Mouse (Mus musculus): ENCODE measurements around the gene Tpm4. TPM values are rescaled to one million over a fixed set of nuclear protein-coding genes. Genes with fewer than 3 reads are reported as not detected.
A peak's percentile ranks its signal among the peaks of the same experiment; 100 is the strongest.

The Tpm4 gene
- polyA plus RNA-seq, 1 experiment from 2014 or later, result 351 TPM

- Histone ChIP-seq H3K27ac (ENCODE audit: low read length) (no peak overlapping the region), H3K4me2 (ENCODE audit: low read depth, low read length) (peak overlapping the region; percentile 95), H3K4me1 (ENCODE audit: control insufficient read depth, insufficient read depth, low read length) (peaks cover 22% of the 10 kb centered on the region), H3K36me3 (ENCODE audit: control insufficient read depth, insufficient read depth) (peaks cover 9% of the 10 kb centered on the region; the same call in 1 of the 2 replicates), H3K4me3 (ENCODE audit: low read length) (no peak overlapping the region; the same call in 1 of the 2 replicates), H3K9me3 (replicated peaks; ENCODE audit: control insufficient read depth, low read length) (no peaks in the 10 kb centered on the region), H3K9ac (ENCODE audit: low read length) (no peak overlapping the region), H3K27me3 (ENCODE audit: control insufficient read depth, insufficient read depth, low read length) (no peaks in the 10 kb centered on the region)
- ATAC-seq (replicated peaks; ENCODE audit: extremely low read depth, insufficient read depth, low FRiP score), result no peak
Measured at GRCm38 (mm10) chr8:72162821-72163220, 28.0 kb downstream of the Tpm4 start.

- WGBS, result 82% methylated on average over 3 of the region's 3 CpGs
- Histone ChIP-seq H3K36me3 (ENCODE audit: control insufficient read depth, insufficient read depth) (peaks cover 59% of the 10 kb centered on the region), H3K9me3 (replicated peaks; ENCODE audit: control insufficient read depth, low read length) (no peaks in the 10 kb centered on the region), H3K27me3 (ENCODE audit: control insufficient read depth, insufficient read depth, low read length) (no peaks in the 10 kb centered on the region), H3K9ac (ENCODE audit: low read length) (no peak overlapping the region), H3K4me2 (ENCODE audit: low read depth, low read length) (no peak overlapping the region), H3K27ac (ENCODE audit: low read length) (no peak overlapping the region), H3K4me3 (ENCODE audit: low read length) (no peak overlapping the region), H3K4me1 (ENCODE audit: control insufficient read depth, insufficient read depth, low read length) (no peaks in the 10 kb centered on the region)
- ATAC-seq (replicated peaks; ENCODE audit: extremely low read depth, insufficient read depth, low FRiP score), result no peak
Measured at GRCm38 (mm10) chr8:72169098-72169668, 34.4 kb downstream of the Tpm4 start.

- WGBS, result 67% methylated on average over 3 of the region's 3 CpGs
Measured at GRCm38 (mm10) chr8:72169681-72170249, 35.0 kb downstream of the Tpm4 start.

GRCm38 (mm10) chr8:72177346-72177925 is 42.7 kb downstream of the Tpm4 start:
- no peaks in the 10 kb centered on the region for H3K9me3 ChIP-seq (replicated peaks; ENCODE audit: control insufficient read depth, low read length)
- no peak overlapping the region for H3K4me2 ChIP-seq (ENCODE audit: low read depth, low read length)
- no peaks in the 10 kb centered on the region for H3K27me3 ChIP-seq (ENCODE audit: control insufficient read depth, insufficient read depth, low read length)
- H3K36me3 ChIP-seq (ENCODE audit: control insufficient read depth, insufficient read depth), result peaks cover 58% of the 10 kb centered on the region
- H3K4me1 ChIP-seq (ENCODE audit: control insufficient read depth, insufficient read depth, low read length), result no peaks in the 10 kb centered on the region
- ATAC-seq (replicated peaks; ENCODE audit: extremely low read depth, insufficient read depth, low FRiP score), result 0 out of 2 replicates have a peak, but pooled peaks have one; percentile 32
- 60% methylated on average over 5 of the region's 5 CpGs for WGBS
- no peak overlapping the region for H3K4me3 ChIP-seq (ENCODE audit: low read length)
- H3K9ac ChIP-seq (ENCODE audit: low read length), result no peak overlapping the region
- no peak overlapping the region for H3K27ac ChIP-seq (ENCODE audit: low read length)

More at GRCm38 (mm10) chr8:72169681-72170249, 35.0 kb downstream of the Tpm4 start:
- Histone ChIP-seq H3K27me3 (ENCODE audit: control insufficient read depth, insufficient read depth, low read length) (no peaks in the 10 kb centered on the region), H3K4me3 (ENCODE audit: low read length) (no peak overlapping the region), H3K4me2 (ENCODE audit: low read depth, low read length) (no peak overlapping the region), H3K9ac (ENCODE audit: low read length) (no peak overlapping the region), H3K9me3 (replicated peaks; ENCODE audit: control insufficient read depth, low read length) (no peaks in the 10 kb centered on the region), H3K36me3 (ENCODE audit: control insufficient read depth, insufficient read depth) (peaks cover 59% of the 10 kb centered on the region), H3K4me1 (ENCODE audit: control insufficient read depth, insufficient read depth, low read length) (no peaks in the 10 kb centered on the region), H3K27ac (ENCODE audit: low read length) (no peak overlapping the region)
- ATAC-seq (replicated peaks; ENCODE audit: extremely low read depth, insufficient read depth, low FRiP score), result no peak

- ATAC-seq (replicated peaks; ENCODE audit: extremely low read depth, insufficient read depth, low FRiP score), result no peak
- H3K27me3 ChIP-seq (ENCODE audit: control insufficient read depth, insufficient read depth, low read length), result no peaks in the 10 kb centered on the region
- no peaks in the 10 kb centered on the region for H3K9me3 ChIP-seq (replicated peaks; ENCODE audit: control insufficient read depth, low read length)
- WGBS, result 80% methylated on average over 2 of the region's 2 CpGs
- no peaks in the 10 kb centered on the region for H3K4me1 ChIP-seq (ENCODE audit: control insufficient read depth, insufficient read depth, low read length)
- no peak overlapping the region for H3K4me3 ChIP-seq (ENCODE audit: low read length)
- H3K27ac ChIP-seq (ENCODE audit: low read length), result no peak overlapping the region
- peaks cover 12% of the 10 kb centered on the region for H3K36me3 ChIP-seq (ENCODE audit: control insufficient read depth, insufficient read depth)
- no peak overlapping the region for H3K4me2 ChIP-seq (ENCODE audit: low read depth, low read length)
- H3K9ac ChIP-seq (ENCODE audit: low read length), result no peak overlapping the region
Measured at GRCm38 (mm10) chr8:72183554-72184202, 48.9 kb downstream of the Tpm4 start.

- ATAC-seq (replicated peaks; ENCODE audit: extremely low read depth, insufficient read depth, low FRiP score), result no peak
- Histone ChIP-seq H3K9ac (ENCODE audit: low read length) (no peak overlapping the region), H3K4me1 (ENCODE audit: control insufficient read depth, insufficient read depth, low read length) (no peaks in the 10 kb centered on the region), H3K36me3 (ENCODE audit: control insufficient read depth, insufficient read depth) (no peaks in the 10 kb centered on the region), H3K4me2 (ENCODE audit: low read depth, low read length) (no peak overlapping the region), H3K27ac (ENCODE audit: low read length) (no peak overlapping the region), H3K4me3 (ENCODE audit: low read length) (no peak overlapping the region), H3K27me3 (ENCODE audit: control insufficient read depth, insufficient read depth, low read length) (no peaks in the 10 kb centered on the region), H3K9me3 (replicated peaks; ENCODE audit: control insufficient read depth, low read length) (no peaks in the 10 kb centered on the region)
- 79% methylated on average over 2 of the region's 2 CpGs for WGBS
Measured at GRCm38 (mm10) chr8:72187793-72188331, 53.1 kb downstream of the Tpm4 start.

GRCm38 (mm10) chr8:72189417-72190214 is 54.8 kb downstream of the Tpm4 start, which contains the start of gene Hsh2d:
Gene Hsh2d, plus strand, starts transcription at chr8:72189638.
- no peaks in the 10 kb centered on the region for H3K9me3 ChIP-seq (replicated peaks; ENCODE audit: control insufficient read depth, low read length)
- H3K4me3 ChIP-seq (ENCODE audit: low read length), result peak within 1 kb of the TSS; percentile 31
- H3K36me3 ChIP-seq (ENCODE audit: control insufficient read depth, insufficient read depth), result no peaks in the 10 kb centered on the region
- H3K27ac ChIP-seq (ENCODE audit: low read length), result no peak within 1 kb of the TSS
- peak within 1 kb of the TSS; percentile 19 for H3K9ac ChIP-seq (ENCODE audit: low read length)
- no peak within 1 kb of the TSS for H3K4me2 ChIP-seq (ENCODE audit: low read depth, low read length)
- no peaks in the 10 kb centered on the region for H3K27me3 ChIP-seq (ENCODE audit: control insufficient read depth, insufficient read depth, low read length)
- WGBS, result 56% methylated on average over 12 of the region's 12 CpGs
- H3K4me1 ChIP-seq (ENCODE audit: control insufficient read depth, insufficient read depth, low read length), result no peaks in the 10 kb centered on the region
- no peak for ATAC-seq (replicated peaks; ENCODE audit: extremely low read depth, insufficient read depth, low FRiP score)

- WGBS, result 70% methylated on average over 2 of the region's 2 CpGs
- no peaks in the 10 kb centered on the region for H3K4me1 ChIP-seq (ENCODE audit: control insufficient read depth, insufficient read depth, low read length)
- H3K27ac ChIP-seq (ENCODE audit: low read length), result no peak overlapping the region
- H3K36me3 ChIP-seq (ENCODE audit: control insufficient read depth, insufficient read depth), result no peaks in the 10 kb centered on the region
- H3K9me3 ChIP-seq (replicated peaks; ENCODE audit: control insufficient read depth, low read length), result no peaks in the 10 kb centered on the region
- no peaks in the 10 kb centered on the region for H3K27me3 ChIP-seq (ENCODE audit: control insufficient read depth, insufficient read depth, low read length)
- no peak for ATAC-seq (replicated peaks; ENCODE audit: extremely low read depth, insufficient read depth, low FRiP score)
- no peak overlapping the region for H3K9ac ChIP-seq (ENCODE audit: low read length)
- H3K4me3 ChIP-seq (ENCODE audit: low read length), result no peak overlapping the region
- no peak overlapping the region for H3K4me2 ChIP-seq (ENCODE audit: low read depth, low read length)
Measured at GRCm38 (mm10) chr8:72190215-72190539, 55.4 kb downstream of the Tpm4 start.

All from heart, embryonic 16.5 days (tissue).